Mouse (Mus musculus) megakaryocyte, embryonic 14.5 days (primary cell): ENCODE measurements around the gene Ccdc81. TPM values are rescaled to one million over a fixed set of nuclear protein-coding genes. Genes with fewer than 3 reads are reported as not detected.

Source experiments
- H3K27me3 ChIP-seq: replicated peaks from 2 replicates; pipeline ENCODE3; 2012; ENCODE audit warnings: inconsistent platforms
- H3K36me3 ChIP-seq: replicated peaks from 2 replicates; pipeline ENCODE3; 2012; ENCODE audit warnings: low read length, inconsistent platforms, mixed read lengths
- H3K4me1 ChIP-seq: 2 replicates; pipeline ENCODE4 v1.6.1; 2012; ENCODE audit warnings: inconsistent platforms
- H3K4me3 ChIP-seq: replicated peaks from 2 replicates; pipeline ENCODE3; 2012; ENCODE audit warnings: moderate library complexity, mild to moderate bottlenecking, inconsistent platforms
- H3K9me3 ChIP-seq: 2 replicates; pipeline ENCODE4 v1.6.1; 2012; ENCODE audit warnings: inconsistent platforms
- FLI1 ChIP-seq: IDR thresholded peaks from 2 replicates; pipeline ENCODE4 v1.6.1; 2012; ENCODE audit warnings: low read length, inconsistent platforms, mixed read lengths
- GATA1 ChIP-seq: IDR thresholded peaks from 3 replicates; pipeline ENCODE4 v1.6.1; 2012; ENCODE audit warnings: mixed read lengths, low read length, inconsistent platforms, borderline replicate concordance
- polyA plus RNA-seq: library from polyadenylated mRNA; stranded (reverse); fragments of >175 nt; gene quantifications from 2 replicates; pipeline ENCODE4 v1.2.3, GENCODE M21; 2012; ENCODE audit warnings: low replicate concordance; ENCODE audit not compliant: insufficient read depth

Ccdc81 gene
- polyA plus RNA-seq, 1 experiment: not detected

DNA sequence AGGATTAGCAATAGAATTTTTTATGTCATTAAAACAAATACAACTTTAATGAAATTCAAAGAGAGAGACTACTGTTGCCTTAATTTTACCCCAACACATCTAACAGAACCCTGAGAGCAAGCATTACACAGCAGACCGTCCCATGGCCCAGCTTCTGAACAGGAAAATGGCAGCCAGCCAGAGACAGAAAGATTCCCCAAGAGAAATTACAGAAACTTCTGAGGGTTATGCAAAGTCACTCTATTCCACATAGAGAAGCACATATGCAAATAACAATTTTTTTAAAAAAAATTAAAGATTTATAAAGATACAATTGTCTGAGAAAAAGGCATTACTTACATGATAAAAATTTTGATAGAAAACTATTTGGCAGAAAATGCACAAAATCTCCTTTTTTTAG, 23.7 kb downstream of the Ccdc81 start:
- Histone ChIP-seq H3K4me1 (peaks cover 18% of the 10 kb centered on the region), H3K9me3 (no peaks in the 10 kb centered on the region)
- TF ChIP-seq GATA1 (no peak), FLI1 (no peak)

DNA sequence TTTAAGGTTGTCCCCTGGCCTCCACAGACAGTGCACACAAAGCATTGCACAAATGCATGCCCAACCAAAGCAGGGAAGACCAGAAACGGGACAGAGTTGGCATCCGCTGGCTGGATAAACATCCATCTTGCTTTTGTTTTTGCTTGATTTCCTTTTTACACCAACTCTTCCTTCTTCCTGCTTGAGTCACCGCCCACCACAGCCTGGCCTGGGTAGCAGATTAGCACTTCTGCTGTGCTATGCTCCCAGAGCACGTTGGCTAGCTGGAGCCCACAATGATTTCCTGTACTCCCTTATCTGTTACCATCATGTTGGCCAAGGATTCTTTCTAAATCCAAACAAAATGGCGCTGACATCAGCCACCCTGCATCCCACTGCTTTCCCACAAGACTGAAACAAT, 36.2 kb downstream of the Ccdc81 start:
- no peak for TF ChIP-seq GATA1
- Histone ChIP-seq H3K4me3 (peak overlapping the region; percentile 59), H3K36me3 (no peaks in the 10 kb centered on the region), H3K4me1 (peaks cover 13% of the 10 kb centered on the region), H3K27me3 (no peaks in the 10 kb centered on the region), H3K9me3 (0 out of 2 replicates have a peak, but pooled peaks cover 10% of the 10 kb centered on the region)

More for the DNA sequence above, 23.7 kb downstream of the Ccdc81 start:
- no peak overlapping the region for H3K4me3 ChIP-seq
- H3K27me3 ChIP-seq: peaks cover 7% of the 10 kb centered on the region
- no peaks in the 10 kb centered on the region for H3K36me3 ChIP-seq

DNA sequence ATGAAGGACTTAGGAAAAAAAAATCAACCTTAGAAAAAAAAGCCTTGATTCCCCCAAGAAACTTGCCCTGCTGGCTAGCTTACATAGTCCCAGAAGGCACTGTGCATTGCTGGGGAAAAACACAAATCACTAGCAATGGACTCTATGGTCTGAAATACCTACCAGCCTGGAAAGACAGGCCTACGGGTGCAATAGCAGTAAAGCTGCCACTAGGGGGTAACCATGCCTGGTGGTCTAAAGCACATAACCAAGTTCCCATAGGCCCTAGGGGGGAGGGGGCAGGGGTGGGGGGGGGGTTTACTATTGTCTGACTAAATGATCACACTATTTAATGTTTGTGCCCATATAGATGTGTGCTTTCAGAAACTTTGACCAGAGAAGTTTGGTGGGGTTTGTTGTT, 38.7 kb downstream of the Ccdc81 start:
- Histone ChIP-seq H3K9me3 (0 out of 2 replicates have a peak, but pooled peaks cover 10% of the 10 kb centered on the region), H3K36me3 (no peaks in the 10 kb centered on the region), H3K4me3 (no peak overlapping the region), H3K4me1 (peaks cover 13% of the 10 kb centered on the region), H3K27me3 (no peaks in the 10 kb centered on the region)
- TF ChIP-seq FLI1 (no peak), GATA1 (no peak)

DNA sequence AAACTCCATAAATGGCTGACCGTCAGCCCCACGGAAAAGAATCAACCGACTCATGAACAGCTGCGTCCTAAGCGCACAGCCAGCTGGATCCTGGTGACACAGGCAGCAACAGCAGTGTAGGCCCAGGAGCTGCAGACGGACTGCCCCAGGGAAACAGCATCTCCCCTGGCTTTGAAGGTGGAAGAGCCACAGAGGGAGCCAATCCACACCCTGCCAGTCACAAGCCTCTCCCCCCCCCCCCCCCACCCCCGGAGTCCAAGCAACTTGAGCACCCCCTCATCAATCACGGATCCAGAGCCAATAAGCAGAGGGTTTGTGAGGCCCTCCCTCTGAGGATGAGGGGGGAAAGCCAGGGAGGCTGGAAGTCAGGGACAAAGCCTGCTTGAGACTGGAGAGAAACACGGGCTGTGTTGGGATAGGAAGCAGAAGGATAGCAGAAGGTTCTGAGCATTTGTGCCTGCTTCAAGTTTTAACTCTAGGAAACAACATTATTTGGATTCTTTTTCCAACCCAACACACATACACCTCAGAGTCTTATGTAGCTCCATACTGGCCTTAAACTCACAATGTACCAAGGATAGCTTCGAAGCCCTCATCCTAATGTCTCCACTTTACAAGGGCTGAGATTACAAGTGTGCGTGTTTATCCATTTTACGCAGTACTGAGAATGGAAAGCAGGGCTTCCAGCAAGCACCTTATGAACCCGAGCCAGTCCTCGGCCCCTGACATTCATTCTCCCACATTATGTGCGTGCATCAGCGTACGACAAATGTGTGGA, 46.8 kb downstream of the Ccdc81 start:
- Histone ChIP-seq H3K4me3 (no peak overlapping the region), H3K36me3 (no peaks in the 10 kb centered on the region), H3K27me3 (peaks cover 4% of the 10 kb centered on the region), H3K9me3 (no peaks in the 10 kb centered on the region), H3K4me1 (no peaks in the 10 kb centered on the region)
- TF ChIP-seq FLI1: no peak
- TF ChIP-seq GATA1: no peak

DNA sequence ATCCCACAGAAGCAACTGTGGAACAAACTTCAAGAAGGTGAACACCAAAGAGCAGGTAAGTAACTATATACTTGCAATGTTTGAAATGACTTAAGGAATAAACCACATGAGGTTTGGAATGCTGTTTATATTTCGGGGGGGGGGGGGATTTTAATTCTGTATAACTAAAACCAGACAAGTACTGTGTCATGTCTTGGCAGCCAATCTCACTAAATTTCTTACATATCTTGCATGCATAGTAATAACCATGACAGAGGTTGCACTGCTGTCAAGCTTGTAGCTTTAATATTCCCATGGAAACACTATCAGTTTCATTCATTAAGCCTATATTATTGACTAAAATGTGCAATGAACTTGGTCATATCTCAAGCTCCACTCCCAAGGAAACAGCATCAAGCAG, 48.2 kb downstream of the Ccdc81 start:
- no peaks in the 10 kb centered on the region for H3K4me1 ChIP-seq
- peaks cover 6% of the 10 kb centered on the region for H3K27me3 ChIP-seq
- no peak overlapping the region for H3K4me3 ChIP-seq
- TF ChIP-seq GATA1: no peak
- TF ChIP-seq FLI1: no peak
- H3K9me3 ChIP-seq: no peaks in the 10 kb centered on the region
- no peaks in the 10 kb centered on the region for H3K36me3 ChIP-seq

DNA sequence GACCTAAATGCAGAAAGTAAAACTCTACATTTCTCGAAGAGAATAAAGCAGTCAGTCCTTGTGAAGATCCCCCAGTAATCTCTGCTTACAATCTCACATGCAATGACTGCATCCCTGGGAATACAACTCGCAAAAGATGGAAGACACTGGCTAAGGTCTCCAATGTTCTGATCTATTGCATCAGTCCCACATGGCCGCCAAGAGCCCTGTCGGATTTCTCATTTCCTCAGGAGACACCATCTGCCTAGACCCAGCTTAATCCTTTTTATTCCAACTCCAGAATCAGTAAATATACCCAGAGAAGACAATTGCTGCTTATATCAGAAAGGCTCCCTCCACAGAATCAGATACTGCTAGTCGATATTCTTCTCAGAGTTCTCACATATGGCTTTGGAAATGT, 50.3 kb downstream of the Ccdc81 start:
- Histone ChIP-seq H3K4me3 (no peak overlapping the region), H3K9me3 (no peaks in the 10 kb centered on the region), H3K36me3 (no peaks in the 10 kb centered on the region), H3K4me1 (no peaks in the 10 kb centered on the region), H3K27me3 (peaks cover 10% of the 10 kb centered on the region)
- TF ChIP-seq FLI1: no peak
- TF ChIP-seq GATA1: no peak

DNA sequence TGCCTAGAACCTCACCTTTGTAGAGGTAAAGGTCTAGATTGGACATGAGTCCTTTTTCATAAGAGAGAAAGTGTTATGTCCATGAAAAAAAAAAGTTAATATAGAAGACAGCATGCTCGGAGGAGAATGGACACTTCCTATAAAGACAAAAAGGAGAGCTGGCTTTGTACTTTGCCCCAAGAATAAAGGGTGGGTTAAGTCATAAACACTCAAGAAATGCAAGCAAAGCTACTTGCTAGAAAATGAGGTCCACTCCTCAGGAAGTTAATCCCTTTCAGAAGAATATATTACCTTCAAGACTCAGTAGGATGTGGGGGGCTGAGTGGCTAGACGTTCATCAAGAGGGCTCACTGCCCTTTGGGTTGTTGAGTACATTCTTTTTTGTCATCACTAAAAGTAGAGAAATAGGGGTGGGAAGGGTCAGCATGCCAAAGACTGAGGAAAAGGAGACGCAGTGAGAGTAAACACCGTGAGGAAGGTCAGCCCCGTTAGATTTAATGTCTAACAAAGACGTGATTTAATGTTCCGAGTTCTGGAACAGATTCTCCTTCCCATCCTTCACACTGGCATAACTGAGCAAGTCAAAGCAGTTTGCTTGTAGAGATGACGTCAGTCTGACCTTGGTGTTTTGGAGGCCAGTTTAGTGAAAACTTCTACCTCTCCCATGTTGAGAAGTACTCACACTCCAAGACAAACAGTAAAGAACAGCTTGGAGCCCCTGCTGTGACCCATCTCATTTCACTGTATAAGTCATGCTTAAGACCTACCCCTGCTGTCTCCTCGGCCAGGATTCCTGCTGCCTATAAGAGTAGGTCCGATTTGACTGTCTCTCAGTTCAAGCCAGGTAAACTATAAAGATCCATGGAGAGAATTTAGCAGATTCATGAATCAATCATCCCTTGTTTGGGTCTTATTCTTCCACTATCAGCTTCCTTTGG, 51.0 kb downstream of the Ccdc81 start:
- Histone ChIP-seq H3K36me3 (no peaks in the 10 kb centered on the region), H3K27me3 (peaks cover 13% of the 10 kb centered on the region), H3K4me1 (no peaks in the 10 kb centered on the region), H3K9me3 (no peaks in the 10 kb centered on the region), H3K4me3 (no peak overlapping the region)
- TF ChIP-seq GATA1 (no peak), FLI1 (no peak)

DNA sequence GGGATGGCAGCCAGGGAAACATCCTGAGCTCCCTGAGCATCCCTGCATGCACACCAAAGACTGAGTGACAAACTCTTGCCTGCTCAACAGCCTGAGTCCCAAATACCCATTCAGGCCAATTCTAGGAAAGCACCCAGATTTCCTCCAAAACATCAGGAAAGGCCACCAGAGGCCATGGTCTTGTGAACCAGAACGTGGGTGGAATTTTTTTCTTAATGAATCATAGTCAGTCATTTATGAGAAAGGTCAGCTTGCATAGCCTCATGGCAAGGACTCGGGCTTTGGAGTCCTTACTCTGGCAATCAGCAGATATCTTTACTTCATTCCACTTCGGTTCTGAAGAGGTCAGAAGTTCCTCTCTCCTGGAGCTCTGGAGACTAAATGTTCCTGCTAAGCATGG, 52.9 kb downstream of the Ccdc81 start:
- no peaks in the 10 kb centered on the region for H3K9me3 ChIP-seq
- TF ChIP-seq GATA1 (no peak), FLI1 (no peak)
- H3K4me3 ChIP-seq: no peak overlapping the region
- no peaks in the 10 kb centered on the region for H3K36me3 ChIP-seq
- H3K4me1 ChIP-seq: no peaks in the 10 kb centered on the region
- peaks cover 20% of the 10 kb centered on the region for H3K27me3 ChIP-seq

DNA sequence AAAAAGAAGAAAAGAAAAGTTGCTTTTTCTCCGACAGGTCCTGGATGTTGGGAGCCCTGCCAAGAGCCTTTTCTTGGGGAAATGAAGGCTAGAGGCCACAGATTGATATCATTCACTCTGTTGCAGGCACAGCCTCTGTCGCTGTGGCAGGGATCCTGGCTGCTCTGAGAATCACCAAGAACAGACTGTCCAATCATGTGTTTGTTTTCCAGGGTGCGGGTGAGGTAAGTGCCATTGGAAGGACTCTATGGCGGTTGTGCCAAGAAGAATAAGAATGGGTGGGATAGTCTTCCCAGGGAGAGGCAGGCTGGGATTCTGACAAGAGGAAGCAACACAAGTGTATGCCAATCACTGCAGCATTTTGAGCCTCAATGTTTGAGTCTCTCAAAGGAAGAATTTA, 57.8 kb downstream of the Ccdc81 start:
- peaks cover 26% of the 10 kb centered on the region for H3K27me3 ChIP-seq
- H3K4me3 ChIP-seq: no peak overlapping the region
- no peaks in the 10 kb centered on the region for H3K36me3 ChIP-seq
- H3K9me3 ChIP-seq: no peaks in the 10 kb centered on the region
- H3K4me1 ChIP-seq: peaks cover 11% of the 10 kb centered on the region; the same call in 1 of the 2 replicates
- TF ChIP-seq FLI1 (no peak), GATA1 (no peak)

DNA sequence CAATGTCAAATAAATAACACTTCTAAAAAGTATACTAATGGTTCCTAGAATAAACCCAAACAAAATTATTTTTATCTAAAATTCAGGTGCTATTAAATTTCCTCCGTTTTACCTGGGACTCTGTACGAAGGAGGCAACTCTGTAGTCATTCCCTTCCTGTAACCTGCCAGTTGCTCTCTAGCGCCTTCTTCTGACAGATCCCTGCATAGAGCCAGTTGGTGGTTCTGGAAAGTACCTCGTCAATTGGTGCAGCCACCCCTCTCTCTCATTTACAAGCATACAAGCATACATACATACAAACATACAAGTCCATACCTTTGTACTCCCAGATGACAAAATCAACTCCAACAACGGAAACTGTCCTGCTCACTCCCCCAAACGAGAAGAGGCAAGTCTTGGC, 59.9 kb downstream of the Ccdc81 start:
- TF ChIP-seq GATA1 (no peak), FLI1 (no peak)
- H3K27me3 ChIP-seq: peaks cover 28% of the 10 kb centered on the region
- no peaks in the 10 kb centered on the region for H3K9me3 ChIP-seq
- no peak overlapping the region for H3K4me3 ChIP-seq
- H3K4me1 ChIP-seq: peaks cover 11% of the 10 kb centered on the region; the same call in 1 of the 2 replicates
- no peaks in the 10 kb centered on the region for H3K36me3 ChIP-seq
